Mouse (Mus musculus) embryonic facial prominence, embryonic 13.5 days (tissue): ENCODE measurements around the gene Sec22c. TPM values are rescaled to one million over a fixed set of nuclear protein-coding genes. Genes with fewer than 3 reads are reported as not detected.

Experiments
- polyA plus RNA-seq: library from polyadenylated mRNA; unstranded; fragments of >200 nt; fragmentation: Nextera tagmentation; extraction: Ambion mirVana; gene quantifications from 2 replicates; pipeline ENCODE4 v1.2.1, GENCODE M21; 2015

Sec22c gene
- polyA plus RNA-seq, 1 experiment from 2014 or later = 15.8 TPM

Other genes starting within 250 kb of the Sec22c start
- 0.53 TPM in 1 of 2 replicates, not detected in the other for gene Cck, start 209.8 kb downstream of the Sec22c start, polyA plus RNA-seq
- gene Lyzl4, start 63.4 kb downstream of the Sec22c start, polyA plus RNA-seq = 0.28 and 0.34 TPM in 2 replicates
- 0.67 TPM in 2 replicates for gene Vipr1, start 62.8 kb downstream of the Sec22c start, polyA plus RNA-seq
- 115 and 129 TPM in 2 replicates for gene Ss18l2, start 4.8 kb upstream of the Sec22c start, polyA plus RNA-seq
- gene Nktr, start 13.7 kb upstream of the Sec22c start, polyA plus RNA-seq = 70.1 and 84.9 TPM in 2 replicates
- 14.0 and 16.5 TPM in 2 replicates for gene Zfp651, start 53.8 kb upstream of the Sec22c start, polyA plus RNA-seq
- 1.1 and 1.2 TPM in 2 replicates for gene Klhl40, start 72.1 kb upstream of the Sec22c start, polyA plus RNA-seq
- gene Hhatl, start 87.0 kb upstream of the Sec22c start, polyA plus RNA-seq = 0.20 TPM in 1 of 2 replicates, not detected in the other
- gene Ccdc13, start 134.0 kb upstream of the Sec22c start, polyA plus RNA-seq = 0.85 and 1.0 TPM in 2 replicates
- 162 and 168 TPM in 2 replicates for gene Higd1a, start 152.9 kb upstream of the Sec22c start, polyA plus RNA-seq
- 0.58 TPM in 1 of 2 replicates, not detected in the other for gene Ackr2, start 192.9 kb upstream of the Sec22c start, polyA plus RNA-seq
- 0.14 TPM in 1 of 2 replicates, not detected in the other for gene Cyp8b1, start 210.8 kb upstream of the Sec22c start, polyA plus RNA-seq
- gene Fam198a, start 245.5 kb upstream of the Sec22c start, polyA plus RNA-seq = 2.4 and 3.2 TPM in 2 replicates